Mouse (Mus musculus) brain, embryonic 14.5 days (tissue): ENCODE data around the gene Uri1. TPM values are rescaled to one million over a fixed set of nuclear protein-coding genes. Genes with fewer than 3 reads are reported as not detected.

Experiments used
- DNase-seq: peaks from one replicate; pipeline ENCODE4 v3.0.0-alpha.2; 2011; ENCODE audit warnings: low read depth
- CTCF ChIP-seq: fragments of 200-500 bp; IDR thresholded peaks from 2 replicates; pipeline ENCODE4 v1.5.1; 2012; ENCODE audit warnings: inconsistent platforms, mild to moderate bottlenecking, moderate library complexity, borderline replicate concordance; ENCODE audit not compliant: insufficient read depth, insufficient read length; ENCODE audit errors: extremely low read depth
- POLR2A ChIP-seq: fragments of 200-500 bp; IDR thresholded peaks from 2 replicates; pipeline ENCODE4 v1.6.1; 2012; ENCODE audit warnings: mild to moderate bottlenecking, inconsistent platforms, borderline replicate concordance; ENCODE audit not compliant: poor library complexity, insufficient read depth, insufficient read length, severe bottlenecking; ENCODE audit errors: extremely low read depth
- polyA plus RNA-seq: library from polyadenylated mRNA; depleted of rRNA; stranded (reverse); fragments of >200 nt; gene quantifications from 2 replicates; pipeline ENCODE4 v1.2.3, GENCODE M21; 2012; rRNA removed

Uri1 gene
- 21.3 and 24.2 TPM in 2 replicates for polyA plus RNA-seq

DNA sequence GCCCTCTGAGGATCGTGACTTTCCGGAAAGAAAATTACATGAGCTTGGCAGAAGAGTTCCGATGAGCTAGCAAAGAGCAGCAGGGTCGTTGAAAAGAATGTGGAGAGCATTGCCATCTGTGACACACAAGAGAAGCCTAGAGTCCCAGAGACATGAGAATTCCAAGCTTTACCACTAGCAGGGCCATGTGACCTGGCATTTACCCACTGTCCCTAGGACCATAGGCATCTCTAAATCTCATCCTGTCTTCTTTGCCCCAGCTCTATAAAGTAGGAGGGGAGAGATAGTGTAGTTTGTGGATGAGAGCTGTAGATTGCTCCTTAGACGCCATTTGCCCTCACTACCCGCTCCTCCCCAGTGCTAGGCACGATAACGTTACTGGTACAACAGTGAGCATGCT lies at the start of gene Uri1:
TSS of gene Uri1 (minus strand) at position 101 of the 400 bp plus-strand sequence.
- TF ChIP-seq POLR2A = no peak
- TF ChIP-seq CTCF = no peak
- DNase-seq = no peak

DNA sequence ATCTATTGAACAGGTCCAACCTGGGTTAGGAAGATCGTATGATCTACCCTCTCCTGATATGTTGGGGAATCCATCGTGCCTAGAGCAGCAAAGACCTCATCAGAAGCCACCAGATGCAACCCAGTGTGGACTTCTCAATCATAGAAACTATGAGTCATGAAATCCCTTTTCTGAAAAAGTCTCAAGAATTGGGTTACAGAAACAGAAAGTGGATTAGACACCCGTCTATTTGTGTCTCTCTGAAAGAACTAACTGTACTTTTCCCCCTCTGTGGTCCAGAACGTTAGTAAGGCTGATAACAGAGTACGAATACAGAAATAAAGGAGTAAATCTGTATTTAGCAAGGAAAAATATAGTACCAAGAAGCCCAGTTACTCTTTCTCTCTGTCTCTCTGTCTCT lies 47.7 kb upstream of the Uri1 start:
- no peak for DNase-seq
- no peak for TF ChIP-seq POLR2A
- TF ChIP-seq CTCF = no peak

DNA sequence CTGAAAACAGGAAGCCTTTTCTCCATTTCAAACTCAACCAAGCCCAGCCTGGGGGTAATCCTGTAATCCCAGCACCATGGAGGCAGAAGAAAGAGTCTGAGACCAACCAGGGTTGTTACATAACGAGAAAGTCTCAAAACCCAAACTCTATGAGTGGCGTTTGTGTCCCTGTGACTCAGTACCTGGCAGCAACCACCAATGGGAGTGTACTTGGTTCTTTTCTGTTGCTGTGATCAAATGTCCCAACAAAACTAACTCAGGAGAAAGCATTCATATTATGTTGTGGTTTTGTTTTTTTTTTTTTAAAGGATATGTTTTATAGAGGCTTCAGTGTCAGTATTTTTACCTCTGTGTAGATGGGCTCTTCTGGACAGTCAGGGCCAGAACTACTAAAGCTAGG lies 47.3 kb upstream of the Uri1 start:
- DNase-seq = no peak
- TF ChIP-seq CTCF = no peak
- no peak for TF ChIP-seq POLR2A

DNA sequence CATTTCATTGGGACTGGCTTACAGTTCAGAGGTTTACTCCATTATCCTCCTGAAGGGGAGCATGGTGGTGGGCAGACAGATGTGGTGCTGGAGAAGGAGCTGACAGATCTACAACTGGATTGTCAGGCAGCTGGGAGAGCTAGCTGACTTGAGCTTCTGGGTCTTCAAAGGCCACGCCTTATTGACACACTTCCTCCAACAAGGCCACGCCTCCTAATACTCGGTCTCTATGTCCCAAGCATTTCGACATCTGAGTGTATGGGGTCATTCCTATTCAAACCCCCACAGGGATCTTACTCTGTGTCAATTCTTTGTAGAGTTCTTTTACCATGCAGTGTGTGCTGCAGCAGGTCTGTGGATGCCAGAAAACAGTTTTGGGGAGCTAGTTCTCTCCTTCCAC lies 41.1 kb upstream of the Uri1 start:
- TF ChIP-seq POLR2A = no peak
- no peak for TF ChIP-seq CTCF
- DNase-seq = no peak

DNA sequence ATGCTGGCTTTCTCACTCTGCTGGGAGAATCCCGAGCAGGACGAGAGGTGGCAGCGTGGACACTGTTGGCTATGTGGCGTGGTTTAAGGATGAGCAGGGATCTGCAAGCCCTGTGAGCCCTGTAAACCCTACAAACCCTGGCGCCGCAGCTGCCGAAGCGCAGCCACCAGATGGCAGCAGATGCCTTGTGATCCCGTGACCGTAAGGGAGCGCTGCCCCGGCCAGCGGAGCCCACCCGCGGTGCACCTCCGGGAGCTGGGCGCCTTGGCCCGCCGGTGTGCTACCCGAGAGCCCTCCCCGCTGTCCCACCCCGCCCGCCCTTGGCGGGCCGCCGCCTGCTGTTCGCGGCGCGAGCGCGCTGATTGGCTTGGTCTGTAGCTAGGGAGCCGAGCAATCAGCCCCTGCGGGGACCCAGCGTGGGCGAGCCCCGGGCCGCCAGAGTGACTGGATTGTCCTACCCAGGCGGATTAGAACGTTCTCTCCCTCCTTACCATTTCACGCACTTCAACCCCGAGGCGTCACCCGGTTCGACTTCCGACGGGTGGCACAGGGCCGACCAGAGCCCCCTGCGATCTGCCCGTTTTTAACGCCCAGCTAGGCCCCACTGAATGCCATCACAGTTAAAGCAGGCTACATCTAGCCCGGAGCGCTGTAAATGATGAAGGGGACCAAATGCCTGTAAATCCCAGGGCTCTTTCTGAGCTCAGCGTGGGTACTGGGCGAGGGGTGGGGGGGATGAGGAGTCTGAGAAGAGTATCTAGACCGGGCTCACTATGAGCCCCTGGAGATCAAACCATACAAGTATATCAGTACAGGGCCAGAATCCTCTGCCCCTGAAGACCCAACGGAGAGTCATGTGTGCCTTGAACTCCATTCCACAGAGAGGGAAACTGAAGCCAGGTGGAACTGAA lies 38.0 kb upstream of the Uri1 start:
- DNase-seq = peak; percentile 95
- TF ChIP-seq POLR2A = peak; percentile 36; the same call in 1 of the 2 replicates
- TF ChIP-seq CTCF = peak; percentile 98

DNA sequence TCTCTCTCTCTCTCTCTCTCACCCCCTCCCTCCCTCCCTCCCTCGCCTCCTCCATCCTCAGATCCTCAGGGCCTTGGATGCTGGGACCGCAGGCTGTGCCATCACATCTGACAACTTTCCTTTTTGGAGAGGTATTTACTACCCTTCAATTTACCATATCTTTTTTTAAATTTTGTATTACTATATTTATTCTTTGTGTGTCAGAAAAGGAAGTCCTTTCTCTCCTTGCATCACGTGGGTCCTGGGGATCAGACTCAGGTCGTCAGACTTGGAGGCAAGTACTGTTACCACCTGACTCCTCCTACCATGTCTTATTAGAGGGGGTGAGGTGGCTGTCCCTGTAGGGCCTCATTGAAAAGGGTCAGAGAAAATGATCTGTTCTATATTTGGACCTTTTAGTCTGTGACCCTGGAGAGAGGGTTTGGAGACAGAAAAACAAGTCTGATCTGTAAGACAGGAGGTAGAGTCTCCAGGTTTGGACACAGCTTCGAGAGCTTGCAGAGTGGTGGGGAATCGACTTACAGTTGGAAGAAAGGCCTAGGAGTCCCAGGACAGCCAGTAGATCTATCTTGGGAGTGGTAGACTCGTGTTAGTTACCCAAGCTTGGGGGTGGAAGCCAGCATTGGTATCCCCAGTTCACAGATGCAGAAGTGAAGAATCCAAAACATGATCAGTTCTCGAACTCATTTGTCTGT lies 36.4 kb upstream of the Uri1 start:
- no peak for DNase-seq
- TF ChIP-seq CTCF (no peak), POLR2A (no peak)

DNA sequence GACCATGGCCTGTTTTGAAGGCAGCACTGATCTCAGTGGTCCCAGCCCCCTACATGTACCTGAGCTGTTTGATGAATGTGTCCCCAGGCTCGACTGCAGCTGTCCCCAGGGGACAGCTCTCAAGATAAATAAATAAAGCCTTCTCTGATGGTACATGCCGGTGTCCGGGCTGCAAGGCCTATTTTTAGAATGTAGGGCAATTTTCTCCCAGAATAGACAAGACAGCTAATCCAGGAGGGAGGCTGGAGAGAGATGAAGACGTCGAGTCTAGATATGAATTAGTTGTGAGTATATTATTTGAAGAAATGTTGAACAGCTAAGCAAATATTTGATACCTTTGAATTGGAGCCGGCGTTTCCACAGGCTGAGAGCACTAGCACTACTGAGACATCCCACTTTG lies 35.7 kb upstream of the Uri1 start:
- DNase-seq = no peak
- TF ChIP-seq POLR2A (no peak), CTCF (no peak)

DNA sequence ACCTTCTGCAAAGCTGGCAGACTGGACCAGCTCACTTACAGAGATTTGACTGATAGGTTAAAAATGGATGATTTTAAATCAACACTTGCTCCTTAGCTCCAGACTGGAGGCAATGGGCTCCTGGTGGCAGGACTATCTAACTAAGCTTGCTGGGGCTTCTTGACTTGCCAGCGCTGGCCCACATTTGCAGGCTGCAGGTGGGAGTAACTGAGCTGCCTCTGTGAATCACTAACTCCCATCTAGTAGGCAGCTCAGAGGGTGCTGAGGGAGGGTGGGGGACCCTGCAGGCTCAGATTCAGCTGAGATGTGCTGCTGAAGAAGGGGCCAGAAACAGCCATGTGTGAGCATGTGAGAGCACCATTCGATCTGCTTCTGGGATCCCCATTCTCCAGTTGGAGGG lies 32.6 kb upstream of the Uri1 start:
- TF ChIP-seq POLR2A = no peak
- TF ChIP-seq CTCF = no peak
- DNase-seq = no peak

DNA sequence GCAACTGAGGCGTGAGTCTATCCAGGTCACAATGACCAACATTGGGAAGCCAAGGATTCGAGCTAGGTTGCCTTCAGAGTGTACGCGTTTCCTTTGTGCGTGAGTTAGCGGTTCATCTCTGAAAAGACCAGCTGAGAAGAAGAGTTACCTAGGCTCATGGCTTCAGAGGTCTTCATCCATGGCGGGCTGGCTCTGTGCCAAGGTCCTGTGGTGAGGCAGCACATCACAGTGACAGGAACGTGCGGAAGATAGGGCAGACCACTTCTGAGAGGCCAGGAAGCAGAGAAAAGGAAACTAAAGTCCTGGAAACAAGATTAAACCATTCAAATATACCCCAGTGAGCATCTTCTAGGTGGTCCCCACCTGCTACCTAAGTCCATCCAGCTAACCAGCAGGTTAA lies 30.9 kb upstream of the Uri1 start:
- TF ChIP-seq CTCF (no peak), POLR2A (no peak)
- no peak for DNase-seq

DNA sequence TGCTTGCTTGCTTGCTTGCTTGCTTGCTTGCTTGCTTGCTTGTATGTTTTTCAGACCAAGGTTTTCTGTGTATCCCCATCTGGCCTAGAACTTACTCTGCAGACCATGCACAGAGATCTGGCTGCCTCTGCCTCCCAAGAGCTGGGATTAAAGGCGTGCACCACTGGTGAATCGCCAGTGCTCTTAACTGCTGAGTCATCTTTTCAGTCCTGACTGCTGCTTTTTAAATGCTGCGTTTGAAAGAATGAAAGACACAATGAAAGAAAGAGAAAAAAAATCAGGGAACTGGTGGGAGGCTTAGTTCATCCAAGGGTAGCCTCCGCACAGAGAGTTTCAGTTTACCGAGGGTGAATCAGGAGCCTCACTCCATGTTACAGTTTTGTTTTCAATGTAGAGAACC lies 23.9 kb upstream of the Uri1 start:
- no peak for DNase-seq
- no peak for TF ChIP-seq CTCF
- no peak for TF ChIP-seq POLR2A

DNA sequence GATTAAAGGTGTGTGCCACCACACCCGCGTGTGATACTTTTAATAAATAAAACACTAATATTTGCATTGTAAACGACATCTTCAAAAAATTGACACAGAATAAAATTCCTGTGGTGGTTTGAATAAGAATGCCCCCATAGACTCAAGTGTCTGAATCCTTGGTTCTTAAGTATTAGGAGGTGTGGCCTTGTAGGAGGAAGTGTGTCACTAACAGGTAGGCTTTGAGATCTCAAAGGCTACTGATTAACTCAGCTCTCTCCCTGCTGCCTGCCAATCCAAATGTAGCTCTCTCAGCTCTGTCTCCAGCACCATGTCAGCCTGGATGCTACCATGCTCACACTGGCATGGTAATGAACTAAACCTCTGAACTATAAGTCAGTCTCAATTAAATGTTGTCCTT lies 17.9 kb upstream of the Uri1 start:
- TF ChIP-seq POLR2A = no peak
- TF ChIP-seq CTCF = no peak

More for the DNA sequence above, 17.9 kb upstream of the Uri1 start:
- no peak for DNase-seq
